Mouse (Mus musculus) C2C12 (cell line): ENCODE measurements around the gene Med11. TPM values are rescaled to one million over a fixed set of nuclear protein-coding genes. Genes with fewer than 3 reads are reported as not detected.

ENCODE experiments used
- H3K27me3 ChIP-seq: one replicate; pipeline ENCODE4 v1.6.1; 2011; ENCODE audit not compliant: control insufficient read depth, insufficient read depth, insufficient read length
- H3K36me3 ChIP-seq: one replicate; pipeline ENCODE4 v1.6.1; 2011; ENCODE audit not compliant: control insufficient read depth, insufficient read depth
- H3K4me3 ChIP-seq: one replicate; pipeline ENCODE4 v1.5.1; 2011; ENCODE audit warnings: mild to moderate bottlenecking, control low read depth; ENCODE audit not compliant: poor library complexity, insufficient read depth, severe bottlenecking
- H3K79me2 ChIP-seq: one replicate; pipeline ENCODE4 v1.6.1; 2011; ENCODE audit not compliant: control insufficient read depth, insufficient read depth
- H3K79me3 ChIP-seq: one replicate; pipeline ENCODE4 v1.6.1; 2011; ENCODE audit warnings: low read depth, control low read depth
- H3ac ChIP-seq: one replicate; pipeline ENCODE3; 2011; ENCODE audit warnings: low read depth; ENCODE audit not compliant: control insufficient read depth, insufficient read length
- CEBPB ChIP-seq: IDR thresholded peaks from one replicate; pipeline ENCODE4 v1.6.1; 2011; ENCODE audit warnings: low read depth, mild to moderate bottlenecking, control low read depth, moderate library complexity
- CTCF ChIP-seq: IDR thresholded peaks from one replicate; pipeline ENCODE4 v1.5.1; 2011; ENCODE audit not compliant: control insufficient read depth, insufficient read depth, insufficient read length
- FOSL1 ChIP-seq: IDR thresholded peaks from one replicate; pipeline ENCODE4 v1.8.0; 2011; ENCODE audit warnings: mild to moderate bottlenecking, low read length; ENCODE audit not compliant: poor library complexity, insufficient read depth, severe bottlenecking
- MAX ChIP-seq: IDR thresholded peaks from one replicate; pipeline ENCODE4 v1.6.1; 2011; ENCODE audit warnings: mild to moderate bottlenecking, control low read depth
- MYOD1 ChIP-seq: IDR thresholded peaks from one replicate; pipeline ENCODE4 v1.6.1; 2011; ENCODE audit warnings: low read depth; ENCODE audit not compliant: control insufficient read depth, insufficient read length
- MYOG ChIP-seq: IDR thresholded peaks from one replicate; pipeline ENCODE4 v1.6.1; 2011; ENCODE audit not compliant: control insufficient read depth, insufficient read length; ENCODE audit errors: extremely low read depth
- USF1 ChIP-seq: IDR thresholded peaks from one replicate; pipeline ENCODE4 v1.6.1; 2011; ENCODE audit warnings: low read depth, mild to moderate bottlenecking, control low read depth, moderate library complexity
- microRNA-seq: library from miRNA; unstranded; fragments of <30 nt; microRNA quantifications from one replicate; pipeline ENCODE4, GENCODE M21; 2019; ENCODE audit warnings: borderline microRNAs expressed
- polyA plus RNA-seq: library from polyadenylated mRNA; unstranded; fragments of >200 nt; fragmentation: generic; extraction: Trizol; gene quantifications from one replicate; pipeline ENCODE4 v1.2.1, GENCODE M21; 2012; ENCODE audit warnings: missing spikeins

Gene Med11
- polyA plus RNA-seq, 1 experiment: 46.2 TPM

GRCm38 (mm10) chr11:70502018-70502417, 50.3 kb downstream of the Med11 start:
- Histone ChIP-seq H3K27me3 (peaks cover 5% of the 10 kb centered on the region), H3K79me3 (no peaks in the 10 kb centered on the region), H3K36me3 (no peaks in the 10 kb centered on the region), H3ac (no peak overlapping the region), H3K79me2 (no peaks in the 10 kb centered on the region), H3K4me3 (no peak overlapping the region)
- TF ChIP-seq CTCF (no peak), FOSL1 (no peak), CEBPB (no peak), MYOG (no peak), MAX (no peak), MYOD1 (no peak), USF1 (no peak)

Small RNA genes lying within 50 kb of the gene (microRNA-seq; reads per million reads assigned to microRNA genes)
- 0.44 reads per million, percentile 6 among the genes with 10 or more reads in this experiment for gene Mir7115

Other genes with a start within 250 kb of the Med11 start
- gene Slc16a11, start 239.2 kb upstream of the Med11 start, polyA plus RNA-seq: 145 TPM
- 22.0 TPM for gene Slc16a13, start 230.9 kb upstream of the Med11 start, polyA plus RNA-seq
- gene Bcl6b, start 222.1 kb upstream of the Med11 start, polyA plus RNA-seq: 9.3 TPM
- gene 0610010K14Rik, start 214.0 kb upstream of the Med11 start, polyA plus RNA-seq: 91.7 TPM
- 10.8 TPM for gene Gm21988, start 212.1 kb upstream of the Med11 start, polyA plus RNA-seq
- gene Rnasek, start 212.1 kb upstream of the Med11 start, polyA plus RNA-seq: 300 TPM
- gene Alox12, start 196.6 kb upstream of the Med11 start, polyA plus RNA-seq: 0.47 TPM
- gene Alox12e, start 129.3 kb upstream of the Med11 start, polyA plus RNA-seq: 0.04 TPM
- gene Alox15, start 99.9 kb upstream of the Med11 start, polyA plus RNA-seq: not detected
- 40.6 TPM for gene Pelp1, start 41.9 kb upstream of the Med11 start, polyA plus RNA-seq
- gene Arrb2, start 19.3 kb upstream of the Med11 start, polyA plus RNA-seq: 27.6 TPM
- gene Zmynd15, start 7.5 kb downstream of the Med11 start, polyA plus RNA-seq: 0.04 TPM
- gene Cxcl16, start 8.1 kb downstream of the Med11 start, polyA plus RNA-seq: 0.19 TPM
- gene Tm4sf5, start 53.3 kb downstream of the Med11 start, polyA plus RNA-seq: not detected
- not detected for gene Vmo1, start 62.7 kb downstream of the Med11 start, polyA plus RNA-seq
- gene Gltpd2, start 67.3 kb downstream of the Med11 start, polyA plus RNA-seq: not detected
- gene Psmb6, start 73.4 kb downstream of the Med11 start, polyA plus RNA-seq: 658 TPM
- gene Gm40193, start 81.0 kb downstream of the Med11 start, polyA plus RNA-seq: not detected
- 9.3 TPM for gene Pld2, start 88.1 kb downstream of the Med11 start, polyA plus RNA-seq
- 34.5 TPM for gene Mink1, start 111.0 kb downstream of the Med11 start, polyA plus RNA-seq
- gene 4930544D05Rik, start 163.9 kb downstream of the Med11 start, polyA plus RNA-seq: not detected
- 0.08 TPM for gene Chrne, start 167.3 kb downstream of the Med11 start, polyA plus RNA-seq
- 0.13 TPM for gene Gp1ba, start 187.2 kb downstream of the Med11 start, polyA plus RNA-seq
- 9.0 TPM for gene Rnf167, start 195.3 kb downstream of the Med11 start, polyA plus RNA-seq
- gene Slc25a11, start 195.6 kb downstream of the Med11 start, polyA plus RNA-seq: 136 TPM
- 4,207 TPM for gene Pfn1, start 202.7 kb downstream of the Med11 start, polyA plus RNA-seq
- gene Eno3, start 205.3 kb downstream of the Med11 start, polyA plus RNA-seq: 1,151 TPM
- 75.4 TPM for gene Spag7, start 217.5 kb downstream of the Med11 start, polyA plus RNA-seq
- 9.0 TPM for gene Camta2, start 236.2 kb downstream of the Med11 start, polyA plus RNA-seq
- 0.42 TPM for gene Inca1, start 248.2 kb downstream of the Med11 start, polyA plus RNA-seq
- 99.8 TPM for gene Kif1c, start 248.6 kb downstream of the Med11 start, polyA plus RNA-seq